Mouse (Mus musculus): Measurements from ENCODE around the gene Usp36. TPM values are rescaled to one million over a fixed set of nuclear protein-coding genes. Genes with fewer than 3 reads are reported as not detected.
A peak's percentile ranks its signal among the peaks of the same experiment; 100 is the strongest.

Gene Usp36
- polyA plus RNA-seq, 1 experiment from 2014 or later = 15.9 TPM

DNA sequence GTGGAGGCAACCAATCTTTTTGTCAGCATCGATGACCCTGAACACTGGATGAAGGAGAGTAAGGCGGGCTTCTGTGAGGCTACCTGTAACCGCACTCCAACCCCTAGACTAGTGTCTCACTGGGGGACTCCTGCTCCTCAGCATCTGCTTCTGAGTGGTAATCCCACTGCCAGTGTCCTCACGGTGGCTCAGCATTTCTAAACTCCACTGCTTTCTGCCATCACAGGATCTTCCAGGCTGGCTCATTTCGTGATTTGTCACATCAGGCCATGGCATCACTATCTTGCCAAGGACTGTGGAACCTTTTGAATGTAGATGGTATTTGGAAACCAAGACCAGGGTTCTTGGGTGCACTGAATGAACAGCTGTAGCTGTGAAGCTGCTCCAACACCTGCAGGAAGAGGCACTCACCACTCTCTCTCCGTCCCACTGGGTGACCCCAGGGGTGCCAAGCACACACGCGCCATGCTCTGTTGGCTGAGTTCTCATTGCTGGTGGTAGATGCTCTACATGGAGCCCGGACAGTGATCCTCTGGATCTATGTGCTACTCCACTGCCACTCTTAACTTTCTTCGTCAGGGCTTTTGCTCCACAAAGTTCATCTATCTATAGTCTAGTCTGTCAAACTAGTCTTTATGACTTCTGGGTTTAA is 66.5 kb downstream of the Usp36 start:
- Histone ChIP-seq H3K27me3 (replicated peaks; ENCODE audit: control insufficient read depth, insufficient read depth, low read length) (no peaks in the 10 kb centered on the region), H3K4me3 (ENCODE audit: low read length) (no peak overlapping the region), H3K4me2 (ENCODE audit: low read depth, low read length) (no peak overlapping the region), H3K4me1 (ENCODE audit: control insufficient read depth, insufficient read depth, low read length) (0 out of 2 replicates have a peak, but pooled peaks cover 3% of the 10 kb centered on the region), H3K27ac (ENCODE audit: low read length) (no peak overlapping the region), H3K9me3 (ENCODE audit: control insufficient read depth, low read length) (no peaks in the 10 kb centered on the region), H3K36me3 (ENCODE audit: control insufficient read depth, insufficient read depth, low read length) (no peaks in the 10 kb centered on the region), H3K9ac (ENCODE audit: low read depth, low read length) (no peak overlapping the region)
- WGBS = 82% methylated on average over 10 of the region's 10 CpGs
- ATAC-seq = no peak

DNA sequence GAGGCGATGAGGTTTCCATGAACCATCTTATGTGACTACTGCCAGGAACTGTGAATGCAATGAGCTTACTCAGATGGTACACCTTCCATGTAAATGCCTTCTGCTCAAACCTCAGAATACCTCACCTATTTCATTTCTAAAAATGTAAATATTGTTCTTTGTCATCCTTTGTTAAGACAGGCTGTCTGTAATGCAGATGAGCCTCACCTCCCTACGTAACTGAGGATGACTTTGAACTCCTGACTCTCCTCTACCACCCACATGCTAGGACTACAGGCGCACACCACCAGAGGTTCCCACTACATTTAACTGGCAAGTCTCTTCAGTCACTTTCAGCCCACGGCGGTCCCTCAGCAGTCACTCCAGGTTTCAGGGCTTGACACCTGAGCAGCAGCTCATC is 67.1 kb downstream of the Usp36 start:
- Histone ChIP-seq H3K4me2 (ENCODE audit: low read depth, low read length) (no peak overlapping the region), H3K36me3 (ENCODE audit: control insufficient read depth, insufficient read depth, low read length) (no peaks in the 10 kb centered on the region), H3K9me3 (ENCODE audit: control insufficient read depth, low read length) (no peaks in the 10 kb centered on the region), H3K9ac (ENCODE audit: low read depth, low read length) (no peak overlapping the region), H3K4me3 (ENCODE audit: low read length) (no peak overlapping the region), H3K27me3 (replicated peaks; ENCODE audit: control insufficient read depth, insufficient read depth, low read length) (no peaks in the 10 kb centered on the region), H3K27ac (ENCODE audit: low read length) (no peak overlapping the region), H3K4me1 (ENCODE audit: control insufficient read depth, insufficient read depth, low read length) (0 out of 2 replicates have a peak, but pooled peaks cover 3% of the 10 kb centered on the region)
- 88% methylated on average over 5 of the region's 5 CpGs for WGBS
- ATAC-seq = no peak

DNA sequence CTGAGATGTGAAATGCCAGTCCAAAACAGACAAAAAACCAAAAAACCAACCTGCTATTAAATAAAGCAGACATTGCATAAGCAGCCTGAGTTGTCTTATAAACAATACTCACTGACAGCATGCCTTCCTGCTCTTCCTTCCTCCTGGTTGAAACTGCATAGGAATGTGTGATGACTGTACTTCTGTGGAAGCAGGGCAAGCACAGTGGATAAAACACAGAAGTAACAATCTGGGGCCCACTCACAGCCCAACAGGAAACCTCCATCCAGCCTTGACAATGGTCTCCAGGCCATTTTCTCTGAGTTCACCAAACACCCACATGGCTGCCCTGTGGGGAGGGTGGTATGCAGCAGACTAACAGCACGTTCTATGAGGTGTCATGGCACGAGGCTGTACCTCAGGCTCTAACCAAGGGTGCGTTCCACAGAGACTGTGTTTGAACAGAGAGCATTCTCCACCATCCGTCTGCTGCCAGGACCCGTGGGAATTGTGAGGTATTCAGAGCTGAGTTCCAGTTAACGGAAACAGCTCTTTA is 67.6 kb downstream of the Usp36 start:
- 41% methylated on average over 6 of the region's 6 CpGs for WGBS
- ATAC-seq = no peak
- peak overlapping the region; percentile 50 for H3K27ac ChIP-seq (ENCODE audit: low read length)

DNA sequence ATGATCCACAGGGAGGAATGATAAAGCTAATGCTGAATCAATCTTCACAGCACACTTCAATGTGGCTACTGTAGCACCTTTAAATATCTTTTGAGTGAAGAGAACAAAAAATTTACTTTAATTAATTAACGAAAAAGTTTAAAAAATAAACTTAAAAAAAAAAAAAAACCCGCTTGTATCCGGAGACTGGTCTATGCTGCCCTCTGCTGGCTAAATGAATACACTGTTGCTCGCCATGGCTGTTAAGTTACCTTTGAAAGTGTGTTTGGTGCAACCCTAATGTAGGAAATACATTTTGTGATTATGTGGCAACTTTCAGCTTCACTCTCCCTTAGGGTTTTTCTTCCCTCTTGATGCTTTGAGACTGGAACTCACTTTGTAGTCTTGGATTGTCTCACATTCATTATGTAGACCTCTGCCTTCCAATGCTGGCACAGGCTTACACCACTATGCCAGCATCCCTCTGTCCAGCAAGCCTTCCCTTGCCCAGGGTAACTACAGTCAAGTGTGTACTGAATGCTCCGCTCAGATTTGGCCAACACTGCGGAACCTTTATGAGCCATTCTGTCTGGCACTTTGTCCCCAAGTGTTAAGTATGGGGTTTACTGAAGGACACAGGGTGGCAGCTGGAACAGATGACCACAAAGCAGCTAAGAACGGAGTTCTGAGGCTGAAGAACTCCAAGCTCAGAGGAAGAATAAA is 69.3 kb downstream of the Usp36 start:
- ATAC-seq = no peak
- 25% methylated on average over 7 of the region's 7 CpGs for WGBS
- no peaks in the 10 kb centered on the region for H3K27me3 ChIP-seq (replicated peaks; ENCODE audit: control insufficient read depth, insufficient read depth, low read length)
- no peak overlapping the region for H3K27ac ChIP-seq (ENCODE audit: low read length)
- H3K4me2 ChIP-seq (ENCODE audit: low read depth, low read length) = no peak overlapping the region
- H3K4me1 ChIP-seq (ENCODE audit: control insufficient read depth, insufficient read depth, low read length) = peaks cover 7% of the 10 kb centered on the region; the same call in 1 of the 2 replicates
- no peak overlapping the region for H3K9ac ChIP-seq (ENCODE audit: low read depth, low read length)
- no peaks in the 10 kb centered on the region for H3K9me3 ChIP-seq (ENCODE audit: control insufficient read depth, low read length)
- H3K4me3 ChIP-seq (ENCODE audit: low read length) = no peak overlapping the region
- H3K36me3 ChIP-seq (ENCODE audit: control insufficient read depth, insufficient read depth, low read length) = no peaks in the 10 kb centered on the region

More for the DNA sequence above, 67.6 kb downstream of the Usp36 start:
- Histone ChIP-seq H3K4me2 (ENCODE audit: low read depth, low read length) (no peak overlapping the region), H3K4me3 (ENCODE audit: low read length) (no peak overlapping the region), H3K4me1 (ENCODE audit: control insufficient read depth, insufficient read depth, low read length) (0 out of 2 replicates have a peak, but pooled peaks cover 3% of the 10 kb centered on the region), H3K9ac (ENCODE audit: low read depth, low read length) (no peak overlapping the region), H3K9me3 (ENCODE audit: control insufficient read depth, low read length) (no peaks in the 10 kb centered on the region), H3K36me3 (ENCODE audit: control insufficient read depth, insufficient read depth, low read length) (no peaks in the 10 kb centered on the region), H3K27me3 (replicated peaks; ENCODE audit: control insufficient read depth, insufficient read depth, low read length) (no peaks in the 10 kb centered on the region)

DNA sequence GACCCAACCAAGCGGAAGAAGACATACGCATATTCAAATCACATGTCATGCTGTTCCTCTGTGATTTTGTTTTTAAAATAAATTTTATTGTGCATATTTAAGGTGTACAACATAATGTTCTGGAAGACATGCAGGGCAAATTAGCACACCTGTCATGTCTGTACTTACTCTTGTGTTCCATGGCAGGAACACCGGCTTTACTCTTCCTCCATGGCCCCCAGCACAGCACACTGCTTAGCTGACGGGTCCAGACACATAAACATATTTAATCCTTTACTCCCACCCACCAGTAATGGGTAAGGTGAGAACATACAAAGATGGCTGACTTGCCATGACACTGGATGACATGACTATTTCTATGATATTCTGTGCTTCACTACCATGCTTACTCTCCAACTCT is 71.0 kb downstream of the Usp36 start:
- Histone ChIP-seq H3K27me3 (replicated peaks; ENCODE audit: control insufficient read depth, insufficient read depth, low read length) (no peaks in the 10 kb centered on the region), H3K36me3 (ENCODE audit: control insufficient read depth, insufficient read depth, low read length) (no peaks in the 10 kb centered on the region), H3K4me1 (ENCODE audit: control insufficient read depth, insufficient read depth, low read length) (peaks cover 7% of the 10 kb centered on the region; the same call in 1 of the 2 replicates), H3K9me3 (ENCODE audit: control insufficient read depth, low read length) (no peaks in the 10 kb centered on the region), H3K9ac (ENCODE audit: low read depth, low read length) (no peak overlapping the region), H3K4me3 (ENCODE audit: low read length) (no peak overlapping the region), H3K27ac (ENCODE audit: low read length) (no peak overlapping the region), H3K4me2 (ENCODE audit: low read depth, low read length) (no peak overlapping the region)
- no peak for ATAC-seq
- WGBS = 92% methylated on average over 4 of the region's 4 CpGs

DNA sequence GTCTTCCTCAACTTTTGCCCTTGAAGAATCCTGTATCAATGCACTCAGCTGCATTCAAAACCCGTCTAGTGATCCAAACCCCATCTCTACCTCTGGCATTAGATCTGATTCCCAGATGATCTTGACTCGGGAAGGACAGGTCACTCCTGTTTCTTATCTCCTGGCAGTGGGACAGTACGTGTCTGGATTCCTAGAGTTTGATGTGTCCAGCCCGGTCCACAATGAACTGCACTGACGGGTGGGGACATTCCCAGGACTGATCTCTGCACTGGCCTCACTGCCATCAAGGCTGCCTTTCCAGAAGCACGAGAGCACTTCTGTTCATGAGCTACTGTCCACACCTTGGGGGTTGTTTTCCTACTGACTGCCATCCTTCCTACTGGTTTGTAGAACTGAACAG is 73.6 kb downstream of the Usp36 start:
- WGBS = 72% methylated on average over 6 of the region's 6 CpGs
- H3K4me3 ChIP-seq (ENCODE audit: low read length) = no peak overlapping the region
- ATAC-seq = no peak

DNA sequence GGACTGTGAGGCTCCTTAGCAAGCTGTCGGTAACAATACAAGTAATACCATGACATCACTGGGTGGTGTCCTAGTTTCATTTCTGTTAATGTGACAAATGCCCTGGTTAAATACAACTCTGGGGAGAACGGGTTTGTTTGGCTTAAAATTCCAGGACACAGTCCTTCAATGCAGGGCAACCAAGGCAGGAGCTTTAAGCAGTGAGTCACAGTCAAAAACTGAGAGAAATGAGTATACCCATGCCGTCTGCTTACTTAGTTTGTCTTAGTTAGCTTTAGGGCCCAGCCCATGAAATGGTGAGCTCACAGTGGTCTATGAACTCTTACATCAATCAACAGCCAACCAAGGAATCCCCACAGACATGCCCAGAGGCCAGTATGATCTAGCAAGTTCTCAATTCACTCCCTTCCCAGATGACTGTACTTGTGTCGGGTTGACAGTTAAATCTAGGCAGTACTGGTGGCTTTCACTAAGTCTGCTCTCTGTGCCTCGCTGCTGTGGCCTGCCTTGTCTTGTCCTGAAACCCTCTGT is 74.1 kb downstream of the Usp36 start:
- no peaks in the 10 kb centered on the region for H3K36me3 ChIP-seq (ENCODE audit: control insufficient read depth, insufficient read depth, low read length)
- no peaks in the 10 kb centered on the region for H3K9me3 ChIP-seq (ENCODE audit: control insufficient read depth, low read length)
- no peaks in the 10 kb centered on the region for H3K27me3 ChIP-seq (replicated peaks; ENCODE audit: control insufficient read depth, insufficient read depth, low read length)
- H3K4me2 ChIP-seq (ENCODE audit: low read depth, low read length) = no peak overlapping the region
- peaks cover 25% of the 10 kb centered on the region for H3K4me1 ChIP-seq (ENCODE audit: control insufficient read depth, insufficient read depth, low read length)
- no peak overlapping the region for H3K27ac ChIP-seq (ENCODE audit: low read length)
- no peak overlapping the region for H3K9ac ChIP-seq (ENCODE audit: low read depth, low read length)
- WGBS = 55% methylated on average over 5 of the region's 5 CpGs
- no peak overlapping the region for H3K4me3 ChIP-seq (ENCODE audit: low read length)
- no peak for ATAC-seq

More for the DNA sequence above, 73.6 kb downstream of the Usp36 start:
- Histone ChIP-seq H3K27ac (ENCODE audit: low read length) (no peak overlapping the region), H3K4me2 (ENCODE audit: low read depth, low read length) (no peak overlapping the region), H3K4me1 (ENCODE audit: control insufficient read depth, insufficient read depth, low read length) (peaks cover 21% of the 10 kb centered on the region), H3K9me3 (ENCODE audit: control insufficient read depth, low read length) (no peaks in the 10 kb centered on the region), H3K9ac (ENCODE audit: low read depth, low read length) (no peak overlapping the region), H3K36me3 (ENCODE audit: control insufficient read depth, insufficient read depth, low read length) (no peaks in the 10 kb centered on the region), H3K27me3 (replicated peaks; ENCODE audit: control insufficient read depth, insufficient read depth, low read length) (no peaks in the 10 kb centered on the region)

DNA sequence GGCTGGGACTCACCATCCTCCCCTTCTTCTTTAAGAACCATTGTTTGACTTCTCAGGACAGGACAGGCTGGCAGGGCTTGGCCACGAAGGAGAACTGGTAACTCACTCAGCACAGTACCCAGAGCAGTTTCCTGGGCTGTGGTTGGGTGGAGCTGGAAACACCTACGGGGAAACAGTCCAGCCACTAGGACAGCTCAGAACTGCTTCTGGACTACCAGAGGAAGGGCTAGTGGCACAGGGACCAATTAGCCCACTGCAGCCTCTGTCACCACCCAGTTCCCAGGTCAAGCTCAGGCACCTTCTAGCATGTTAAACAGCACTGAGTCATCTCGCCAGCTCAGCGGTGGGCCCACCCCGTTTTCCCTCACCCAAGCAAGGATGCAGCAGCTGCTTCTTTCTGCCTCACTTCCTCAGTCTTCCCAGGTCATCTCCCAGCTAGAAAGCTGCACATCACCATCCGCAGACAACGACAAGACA is 77.4 kb downstream of the Usp36 start:
- no peaks in the 10 kb centered on the region for H3K27me3 ChIP-seq (replicated peaks; ENCODE audit: control insufficient read depth, insufficient read depth, low read length)
- no peak overlapping the region for H3K4me3 ChIP-seq (ENCODE audit: low read length)
- no peaks in the 10 kb centered on the region for H3K9me3 ChIP-seq (ENCODE audit: control insufficient read depth, low read length)
- peak overlapping the region; percentile 55 for H3K27ac ChIP-seq (ENCODE audit: low read length)
- no peak overlapping the region for H3K4me2 ChIP-seq (ENCODE audit: low read depth, low read length)
- 0 out of 2 replicates have a peak overlapping the region, but pooled peaks have one; percentile 17 for H3K9ac ChIP-seq (ENCODE audit: low read depth, low read length)
- H3K36me3 ChIP-seq (ENCODE audit: control insufficient read depth, insufficient read depth, low read length) = no peaks in the 10 kb centered on the region
- peak; percentile 36 for ATAC-seq
- 52% methylated on average over 7 of the region's 7 CpGs for WGBS
- H3K4me1 ChIP-seq (ENCODE audit: control insufficient read depth, insufficient read depth, low read length) = peaks cover 51% of the 10 kb centered on the region
